Mouse (Mus musculus) kidney, postnatal 0 days (tissue): ENCODE results near the gene Etv4. TPM values are rescaled to one million over a fixed set of nuclear protein-coding genes. Genes with fewer than 3 reads are reported as not detected.
A peak's percentile ranks its signal among the peaks of the same experiment; 100 is the strongest.

Experiments used
- ATAC-seq: fragments of 200-750 bp; cut with Nextera tagmentation; replicated peaks from 2 replicates; pipeline ENCODE4 v1.8.0; 2017; ENCODE audit warnings: low read depth, moderate number of reproducible peaks, moderate TSS enrichment, moderate library complexity; ENCODE audit not compliant: low FRiP score
- DNase-seq: peaks from one replicate; pipeline ENCODE4 v3.0.0-alpha.2; 2016; ENCODE audit warnings: low spot score
- H3K27ac ChIP-seq: fragments of 300-500 bp; sonication (generic); 2 replicates; pipeline ENCODE4 v1.5.1; 2014; ENCODE audit warnings: mild to moderate bottlenecking
- H3K27me3 ChIP-seq: fragments of 300-500 bp; sonication (generic); 2 replicates; pipeline ENCODE4 v1.6.1; 2014; ENCODE audit warnings: low read length, mixed read lengths; ENCODE audit not compliant: insufficient read depth
- H3K36me3 ChIP-seq: fragments of 300-500 bp; sonication (generic); 2 replicates; pipeline ENCODE4 v1.6.1; 2014; ENCODE audit warnings: low read length, mixed read lengths; ENCODE audit not compliant: insufficient read depth
- H3K4me1 ChIP-seq: fragments of 300-500 bp; sonication (generic); replicated peaks from 2 replicates; pipeline ENCODE4 v1.6.1; 2014; ENCODE audit warnings: antibody characterized with exemption, low read length, mixed read lengths; ENCODE audit not compliant: insufficient read depth
- H3K4me2 ChIP-seq: fragments of 300-500 bp; sonication (generic); 2 replicates; pipeline ENCODE4 v1.6.1; 2014; ENCODE audit warnings: mild to moderate bottlenecking, low read length, moderate library complexity, mixed read lengths
- H3K4me3 ChIP-seq: fragments of 300-500 bp; sonication (generic); replicated peaks from 2 replicates; pipeline ENCODE4 v1.5.1; 2014; ENCODE audit warnings: low read depth, low read length
- H3K9ac ChIP-seq: fragments of 300-500 bp; sonication (generic); 2 replicates; pipeline ENCODE4 v1.6.1; 2014; ENCODE audit warnings: low read depth, low read length
- H3K9me3 ChIP-seq: fragments of 300-500 bp; sonication (generic); replicated peaks from 2 replicates; pipeline ENCODE4 v1.6.1; 2016; ENCODE audit warnings: low read length, inconsistent platforms, mixed read lengths
- CTCF ChIP-seq: IDR thresholded peaks from 2 replicates; pipeline ENCODE4 v1.5.1; 2016; ENCODE audit warnings: antibody characterized with exemption, low read depth, mild to moderate bottlenecking, moderate library complexity
- WGBS: fragments of 180-500 bp; shearing (Covaris S2); extraction: QIAGEN DNeasy Blood & Tissue Kit; methylation state at CpG from one replicate; pipeline ENCODE4 v1.1.7; 2014; 5-methylcytosine and 5-hydroxymethylcytosine counted together
- polyA plus RNA-seq: library from polyadenylated mRNA; unstranded; fragments of >200 nt; fragmentation: Nextera tagmentation; extraction: Ambion mirVana; gene quantifications from 2 replicates; pipeline ENCODE4 v1.2.1, GENCODE M21; 2015

Gene Etv4
- polyA plus RNA-seq, 1 experiment from 2014 or later: 42.6 TPM

GRCm38 (mm10) chr11:101820899-101821298 is 35.7 kb upstream of the Etv4 start:
- ATAC-seq: no peak; the same call in 1 of the 2 replicates
- H3K27ac ChIP-seq: 0 out of 2 replicates have a peak overlapping the region, but pooled peaks have one; percentile 6

GRCm38 (mm10) chr11:101819853-101820252 is 34.7 kb upstream of the Etv4 start:
- DNase-seq (no peak), ATAC-seq (no peak)
- H3K27me3 ChIP-seq: no peaks in the 10 kb centered on the region
- H3K4me3 ChIP-seq: no peak overlapping the region
- TF ChIP-seq CTCF: peak; percentile 45
- no peaks in the 10 kb centered on the region for H3K9me3 ChIP-seq
- H3K4me2 ChIP-seq: no peak overlapping the region
- no peak overlapping the region for H3K9ac ChIP-seq
- no peaks in the 10 kb centered on the region for H3K36me3 ChIP-seq
- H3K27ac ChIP-seq: no peak overlapping the region
- peaks cover 18% of the 10 kb centered on the region for H3K4me1 ChIP-seq

More at GRCm38 (mm10) chr11:101820899-101821298, 35.7 kb upstream of the Etv4 start:
- no peak overlapping the region for H3K4me3 ChIP-seq
- DNase-seq: peak; percentile 76
- H3K4me2 ChIP-seq: no peak overlapping the region
- no peaks in the 10 kb centered on the region for H3K27me3 ChIP-seq
- no peaks in the 10 kb centered on the region for H3K9me3 ChIP-seq
- WGBS: 17% methylated on average over 11 of the region's 11 CpGs
- H3K9ac ChIP-seq: no peak overlapping the region
- 0 out of 2 replicates have a peak, but pooled peaks have one; percentile 9 for TF ChIP-seq CTCF
- H3K36me3 ChIP-seq: no peaks in the 10 kb centered on the region
- H3K4me1 ChIP-seq: peaks cover 8% of the 10 kb centered on the region; the same call in 1 of the 2 replicates

GRCm38 (mm10) chr11:101815103-101816085 is 30.2 kb upstream of the Etv4 start:
- H3K9me3 ChIP-seq: no peaks in the 10 kb centered on the region
- no peak overlapping the region for H3K4me3 ChIP-seq
- no peaks in the 10 kb centered on the region for H3K36me3 ChIP-seq
- TF ChIP-seq CTCF: no peak; the same call in 1 of the 2 replicates
- ATAC-seq (0 out of 2 replicates have a peak, but pooled peaks have one; percentile 2), DNase-seq (peak; percentile 61)
- 0 out of 2 replicates have a peak overlapping the region, but pooled peaks have one; percentile 23 for H3K9ac ChIP-seq
- peaks cover 17% of the 10 kb centered on the region for H3K4me1 ChIP-seq
- H3K27ac ChIP-seq: peak overlapping the region; percentile 47; the same call in 1 of the 2 replicates
- H3K4me2 ChIP-seq: peak overlapping the region; percentile 46
- 0 out of 2 replicates have a peak, but pooled peaks cover 3% of the 10 kb centered on the region for H3K27me3 ChIP-seq
- 8% methylated on average over 22 of the region's 22 CpGs for WGBS

GRCm38 (mm10) chr11:101814375-101815102 is 29.4 kb upstream of the Etv4 start:
- Histone ChIP-seq H3K36me3 (no peaks in the 10 kb centered on the region), H3K4me3 (no peak overlapping the region), H3K27me3 (0 out of 2 replicates have a peak, but pooled peaks cover 3% of the 10 kb centered on the region), H3K27ac (no peak overlapping the region), H3K4me2 (peak overlapping the region; percentile 46), H3K4me1 (peaks cover 17% of the 10 kb centered on the region), H3K9ac (0 out of 2 replicates have a peak overlapping the region, but pooled peaks have one; percentile 23), H3K9me3 (no peaks in the 10 kb centered on the region)
- ATAC-seq: peak; percentile 51; the same call in 1 of the 2 replicates
- peak; percentile 90 for TF ChIP-seq CTCF
- DNase-seq: peak; percentile 90
- WGBS: 21% methylated on average over 23 of the region's 23 CpGs

- ATAC-seq: no peak
- H3K36me3 ChIP-seq: no peaks in the 10 kb centered on the region
- TF ChIP-seq CTCF: peak; percentile 99
- 1% methylated on average over 7 of the region's 7 CpGs for WGBS
- H3K27ac ChIP-seq: no peak overlapping the region
- H3K4me2 ChIP-seq: no peak overlapping the region
- 0 out of 2 replicates have a peak, but pooled peaks cover 3% of the 10 kb centered on the region for H3K27me3 ChIP-seq
- H3K4me1 ChIP-seq: peaks cover 20% of the 10 kb centered on the region
- no peak overlapping the region for H3K4me3 ChIP-seq
- H3K9me3 ChIP-seq: no peaks in the 10 kb centered on the region
- peak; percentile 89 for DNase-seq
- no peak overlapping the region for H3K9ac ChIP-seq
Observed at GRCm38 (mm10) chr11:101813259-101813658, 28.1 kb upstream of the Etv4 start.
